Mouse (Mus musculus) CD4-positive helper T cell, adult 2 months (primary cell): ENCODE data around the gene Sh3bp1.
A peak's percentile ranks its signal among the peaks of the same experiment; 100 is the strongest.

Experiments
- DNase-seq: peaks from one replicate; pipeline ENCODE4 v3.0.0-alpha.2; 2012; ENCODE audit warnings: low read depth, missing footprints, low spot score

Gene Sh3bp1

DNA sequence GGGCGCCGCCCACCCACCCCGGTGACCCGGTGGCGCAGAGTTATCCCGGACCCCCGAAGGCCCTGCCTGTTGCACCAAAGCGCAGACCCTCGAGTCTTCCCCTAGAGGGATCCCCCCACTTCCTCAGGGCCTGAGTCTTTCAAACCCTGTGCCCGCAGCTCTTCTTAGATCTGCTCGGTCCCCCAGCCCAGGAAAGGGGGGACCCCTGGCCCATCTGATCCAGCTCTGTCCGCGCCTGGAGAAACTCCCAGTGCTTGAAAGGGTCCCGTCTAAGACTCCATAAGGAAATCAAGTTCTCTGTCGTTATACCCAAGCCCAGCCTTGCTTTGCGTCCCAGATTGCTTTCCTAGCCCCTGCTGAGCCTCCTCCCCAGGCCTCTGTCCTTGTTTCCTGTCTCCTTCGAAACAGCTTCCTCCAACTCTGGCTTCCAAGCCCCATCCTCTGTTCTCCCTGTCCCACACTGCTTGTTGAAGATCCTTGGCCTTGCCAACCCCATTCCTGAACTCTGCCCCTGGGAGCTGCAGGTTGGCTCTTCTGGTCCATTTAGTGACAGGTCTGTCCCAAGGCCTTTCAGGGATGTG, 21.7 kb upstream of the Sh3bp1 start:
- no peak for DNase-seq

GRCm38 (mm10) chr15:78878792-78879516, 20.6 kb upstream of the Sh3bp1 start:
- DNase-seq = peak; percentile 50

- DNase-seq = no peak
These were observed 19.1 kb upstream of the Sh3bp1 start for GRCm38 (mm10) chr15:78880432-78880831.

DNA sequence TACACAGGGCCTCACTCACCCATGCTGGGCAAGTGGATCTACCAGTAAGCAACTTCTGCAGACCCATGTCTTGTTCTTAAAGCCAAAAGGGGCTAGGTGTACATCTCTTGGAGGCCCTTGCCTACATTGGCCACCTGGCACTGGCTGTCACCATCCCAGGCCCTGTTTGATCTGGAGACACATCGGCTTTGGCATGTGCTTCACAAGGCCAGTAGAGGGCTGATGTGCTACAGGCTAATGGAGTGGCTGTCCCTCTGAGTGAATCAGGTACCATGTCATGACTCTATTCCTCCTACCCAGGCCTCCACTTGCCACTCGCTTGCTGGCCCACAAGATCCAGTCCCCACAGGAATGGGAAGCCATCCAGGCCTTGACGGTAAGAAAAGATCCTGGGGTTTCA, 17.7 kb upstream of the Sh3bp1 start:
- DNase-seq = no peak

DNA sequence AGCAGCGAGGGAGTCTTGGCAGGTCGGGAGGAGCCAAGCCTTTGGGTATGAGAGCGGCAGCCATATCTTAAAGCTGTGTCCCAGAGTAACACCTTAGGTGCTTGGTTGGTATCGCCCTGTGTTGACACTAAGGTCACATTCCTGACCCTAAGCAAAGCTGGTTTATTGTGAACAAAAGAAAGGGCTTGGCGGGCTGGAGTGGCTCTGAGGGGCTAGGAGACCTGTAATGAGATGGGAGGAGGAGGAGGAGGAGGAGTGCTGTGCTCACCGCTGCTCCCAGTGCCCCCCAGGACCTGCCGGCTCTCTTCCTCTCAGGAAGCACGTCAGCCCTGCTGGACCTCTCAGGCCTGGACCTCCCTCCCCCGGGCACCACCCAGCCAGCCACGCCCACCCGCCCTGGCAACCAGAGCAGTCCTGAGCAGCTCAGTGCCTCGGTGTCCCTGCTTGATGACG, 10.1 kb upstream of the Sh3bp1 start:
- no peak for DNase-seq

DNA sequence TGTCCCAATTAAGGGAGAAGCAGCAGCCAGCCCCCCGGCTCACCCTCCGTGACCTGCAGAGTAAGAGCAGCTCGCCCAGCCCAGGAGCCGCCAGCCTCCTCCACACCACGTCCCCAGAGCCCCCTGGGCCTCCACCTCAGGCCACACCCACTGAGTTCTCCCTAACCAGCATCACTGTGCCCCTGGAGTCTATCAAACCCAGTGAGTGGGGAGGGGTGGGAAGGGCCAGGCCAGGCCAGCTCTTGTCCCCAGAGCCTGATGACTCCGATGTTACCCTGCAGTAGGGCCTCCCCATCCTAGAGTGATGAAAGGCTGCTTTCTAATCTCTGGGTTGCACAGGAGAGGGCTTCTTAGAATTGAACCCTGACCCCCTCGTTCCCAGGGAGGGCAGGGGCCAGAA, 7.1 kb upstream of the Sh3bp1 start:
- no peak for DNase-seq

- DNase-seq = peak; percentile 56
These were observed 4.8 kb upstream of the Sh3bp1 start for GRCm38 (mm10) chr15:78894726-78895125.

GRCm38 (mm10) chr15:78895741-78896140, 3.8 kb upstream of the Sh3bp1 start:
- DNase-seq = peak; percentile 44

DNA sequence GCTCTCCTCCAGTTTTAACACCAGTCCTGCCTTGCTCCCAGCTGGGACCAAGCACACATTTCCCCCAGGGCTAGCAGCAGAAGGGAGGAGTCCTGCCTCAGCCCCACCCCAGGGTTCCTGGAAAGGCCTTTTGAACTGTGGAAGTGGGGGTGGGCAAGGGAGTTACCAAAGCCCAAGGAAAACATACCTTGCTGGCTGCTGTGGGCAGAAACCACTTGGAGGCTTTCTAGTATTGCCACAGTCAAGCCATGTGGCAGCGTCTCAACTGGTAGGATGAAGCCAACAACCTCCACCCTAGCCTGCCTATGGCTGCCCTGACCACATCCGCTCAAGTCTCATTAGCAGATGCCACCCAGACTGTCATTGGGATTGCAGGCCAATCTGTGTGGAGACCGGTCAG, 3.4 kb upstream of the Sh3bp1 start:
- peak; percentile 79 for DNase-seq

DNA sequence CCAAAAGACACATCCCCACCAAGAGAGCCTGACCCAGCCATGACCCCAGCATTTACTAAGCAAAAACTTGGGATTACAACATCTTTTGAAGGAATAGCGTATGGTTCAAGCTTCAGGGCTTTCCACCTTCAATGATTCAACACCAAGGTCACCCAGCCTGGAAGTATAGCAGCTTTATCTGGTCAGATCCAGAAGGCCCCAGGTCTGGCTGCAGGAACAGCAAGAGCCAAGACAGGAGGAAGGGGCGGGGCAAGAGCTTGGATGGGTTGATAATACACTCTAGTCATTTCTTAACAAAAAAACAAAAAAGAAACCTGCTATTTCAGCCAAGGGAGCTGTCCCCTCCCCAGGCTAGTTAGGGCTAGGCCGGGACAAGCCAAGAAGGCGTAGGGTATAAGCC, 2.1 kb upstream of the Sh3bp1 start:
- no peak for DNase-seq

DNA sequence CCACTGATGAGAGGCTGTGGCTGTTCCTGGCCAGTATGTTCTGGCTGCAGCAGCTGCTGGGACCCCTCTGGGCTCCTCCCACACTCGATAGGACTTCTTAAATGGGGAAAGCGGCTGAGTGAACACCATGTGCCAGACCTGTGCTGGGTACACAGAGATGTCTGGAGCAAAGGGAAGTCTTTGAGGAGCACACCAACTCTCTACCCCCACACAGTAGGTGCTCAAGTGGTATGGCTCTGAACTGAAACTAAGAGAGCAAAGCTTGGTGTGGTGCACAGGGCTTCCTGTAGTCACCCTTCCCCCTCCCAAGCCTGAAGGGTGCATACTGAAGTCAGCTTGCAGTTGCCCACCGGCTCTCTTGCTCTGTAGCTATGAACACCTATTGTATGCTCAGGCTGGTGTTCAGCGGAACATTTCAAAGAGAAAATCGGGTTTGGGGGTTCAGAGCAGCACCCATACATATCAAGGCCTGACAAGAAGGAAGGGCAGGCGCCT, 1.0 kb upstream of the Sh3bp1 start:
- DNase-seq = peak; percentile 72

- DNase-seq = no peak
These were observed 194 bp upstream of the Sh3bp1 start, which contains the start of gene Gm49510 for GRCm38 (mm10) chr15:78899409-78899739. TSS of gene Gm49510 (plus strand) at chr15:78899667.

DNA sequence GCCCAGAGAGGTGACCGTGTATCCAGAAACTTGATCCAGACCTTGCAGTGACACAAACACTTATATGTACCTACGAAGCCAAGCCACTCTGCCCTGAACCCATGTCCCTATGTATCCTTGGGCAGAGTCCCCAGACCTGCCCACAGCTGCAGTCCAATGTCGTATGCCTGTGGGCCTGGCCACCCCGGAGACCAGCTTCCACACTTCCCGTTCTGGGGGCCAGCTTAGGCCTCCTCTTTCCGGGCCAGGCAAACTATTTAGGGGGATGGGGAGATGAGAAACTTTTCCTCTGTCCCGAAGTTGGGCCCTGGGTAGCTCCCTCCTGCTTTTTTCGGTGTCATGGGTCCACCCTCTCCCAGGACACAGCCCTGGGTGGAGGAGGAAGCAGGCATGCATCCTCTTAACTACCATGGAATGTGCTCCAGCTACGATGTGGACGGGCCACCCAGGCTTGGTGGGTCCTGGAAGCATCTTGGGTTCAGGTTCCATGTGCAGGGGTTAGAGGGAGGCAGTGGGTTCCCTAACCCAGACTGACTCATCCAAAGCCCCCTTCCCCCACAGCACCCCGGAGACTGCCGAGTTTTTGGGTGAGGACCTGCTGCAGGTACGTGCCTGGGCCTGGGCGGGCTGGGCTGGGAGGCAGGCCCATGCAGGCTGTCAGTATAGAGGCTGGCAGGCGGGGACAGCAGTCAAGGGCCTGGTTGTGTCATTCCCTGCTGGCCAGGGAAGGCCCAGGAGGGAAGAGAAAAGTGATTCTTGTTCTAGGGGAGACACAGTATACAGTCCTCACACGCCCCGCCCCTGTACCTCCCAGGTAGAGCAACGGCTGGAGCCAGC, 1.2 kb downstream of the Sh3bp1 start:
- DNase-seq = no peak

DNA sequence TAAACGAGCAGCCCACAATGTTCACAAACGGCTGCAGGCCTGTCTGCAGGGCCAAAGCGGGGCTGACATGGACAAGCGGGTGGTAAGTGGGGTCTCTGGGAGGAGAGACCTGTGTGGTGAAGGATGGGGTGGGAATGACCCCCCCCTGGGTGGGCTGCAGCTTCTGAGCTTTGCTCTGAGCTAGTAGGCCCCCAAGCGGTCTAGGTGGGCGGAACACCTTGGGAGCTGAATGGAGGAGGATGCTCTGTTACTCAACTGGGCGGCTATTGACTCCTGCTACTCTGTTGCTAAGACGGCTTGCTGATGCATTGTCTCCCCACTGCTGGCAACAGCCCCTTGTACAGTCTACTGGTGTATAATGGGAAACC, 1.8 kb downstream of the Sh3bp1 start:
- DNase-seq = no peak

DNA sequence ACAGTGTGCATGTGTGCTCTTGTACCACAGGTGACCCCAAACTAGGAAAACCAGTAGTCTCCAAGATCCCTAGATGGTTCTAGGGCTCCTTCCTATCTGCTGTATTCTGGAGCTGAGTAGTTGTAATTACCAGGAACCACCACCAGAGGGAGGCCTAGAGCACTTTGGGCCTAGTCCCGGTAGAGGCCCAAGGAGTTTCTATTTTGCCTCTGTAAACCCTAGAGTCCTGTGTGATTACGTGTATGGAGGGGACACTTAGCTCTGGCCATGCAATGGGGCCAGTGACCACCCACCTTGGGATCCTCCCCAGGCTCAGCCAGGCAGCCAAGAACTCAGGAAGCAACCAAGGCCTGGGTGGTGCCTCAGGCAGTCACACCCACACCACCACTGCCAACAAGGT, 3.7 kb downstream of the Sh3bp1 start:
- peak; percentile 81 for DNase-seq

- no peak for DNase-seq
These were observed 8.8 kb downstream of the Sh3bp1 start for GRCm38 (mm10) chr15:78908399-78908798.

- DNase-seq = no peak
These were observed 9.4 kb downstream of the Sh3bp1 start for GRCm38 (mm10) chr15:78908982-78909381.

GRCm38 (mm10) chr15:78912040-78912439, 12.5 kb downstream of the Sh3bp1 start:
- peak; percentile 55 for DNase-seq

- peak; percentile 98 for DNase-seq
These were observed 14.1 kb downstream of the Sh3bp1 start, which contains the start of gene Pdxp for GRCm38 (mm10) chr15:78913632-78914090. TSS of gene Pdxp (plus strand) at chr15:78913919.

DNA sequence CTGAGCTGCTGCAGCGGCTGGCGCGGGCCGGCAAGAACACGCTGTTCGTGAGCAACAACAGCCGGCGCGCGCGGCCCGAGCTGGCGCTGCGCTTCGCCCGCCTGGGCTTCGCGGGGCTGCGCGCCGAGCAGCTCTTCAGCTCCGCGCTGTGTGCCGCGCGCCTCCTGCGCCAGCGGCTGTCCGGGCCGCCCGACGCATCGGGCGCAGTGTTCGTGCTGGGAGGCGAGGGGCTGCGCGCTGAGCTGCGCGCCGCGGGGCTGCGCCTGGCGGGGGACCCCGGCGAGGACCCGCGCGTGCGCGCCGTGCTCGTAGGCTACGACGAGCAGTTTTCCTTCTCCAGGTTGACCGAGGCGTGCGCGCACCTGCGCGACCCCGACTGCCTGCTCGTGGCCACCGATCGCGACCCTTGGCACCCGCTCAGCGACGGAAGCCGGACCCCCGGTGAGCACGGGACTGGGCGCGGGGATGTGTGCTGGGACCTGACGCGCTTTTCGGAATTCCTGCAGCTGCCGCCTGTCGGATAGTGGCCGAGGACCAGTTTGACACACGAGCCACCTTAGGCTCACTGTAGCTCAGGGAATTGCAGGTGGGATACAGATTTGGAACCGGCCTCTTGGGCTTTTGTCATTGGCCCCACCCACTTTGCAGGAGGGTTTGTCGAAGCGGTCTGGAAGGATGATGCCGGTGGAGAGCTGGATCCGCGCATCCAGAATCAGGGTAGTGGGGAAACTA, 14.7 kb downstream of the Sh3bp1 start:
- DNase-seq = no peak

DNA sequence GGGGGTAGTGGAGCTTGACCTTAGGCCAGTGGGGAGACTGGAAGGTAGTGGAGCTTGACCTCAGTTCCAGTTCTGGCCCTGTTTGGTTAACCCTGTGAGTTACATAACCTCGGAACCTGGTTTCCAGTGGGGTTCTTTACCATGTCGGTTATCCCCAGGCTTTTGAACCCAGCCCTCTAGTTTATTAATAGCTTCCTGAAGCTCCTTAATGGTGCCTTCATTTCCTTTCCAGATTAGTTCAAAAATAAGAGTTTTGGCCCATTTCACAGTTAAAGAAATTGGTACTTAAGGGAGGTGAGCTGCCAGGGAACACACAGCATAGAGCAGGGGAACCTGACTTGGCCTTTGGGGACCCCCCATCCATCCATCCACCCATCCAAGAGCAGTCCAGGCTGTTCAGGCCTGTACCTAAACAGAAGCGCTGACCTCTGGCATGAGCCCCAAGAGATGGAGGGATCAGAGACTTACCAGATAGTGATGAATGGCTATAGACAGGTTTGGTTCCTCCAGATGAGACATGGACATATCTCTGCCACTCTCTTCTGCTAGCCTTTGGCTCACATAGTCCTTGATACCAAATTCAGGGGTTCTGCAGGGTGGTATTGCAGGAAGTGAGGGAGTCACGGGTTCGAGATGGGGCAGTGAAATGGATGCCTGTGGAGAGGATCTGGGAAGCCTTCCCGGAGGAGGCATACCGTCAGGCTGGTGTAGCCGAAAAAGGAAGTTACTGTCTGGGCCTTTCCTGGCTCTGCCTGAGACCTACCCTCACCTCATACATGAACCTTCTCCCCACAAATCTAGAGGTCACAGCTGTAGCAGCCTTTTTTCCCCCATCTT, 15.5 kb downstream of the Sh3bp1 start:
- DNase-seq = no peak
